ENCODE assay signal across 31 mouse cellular contexts in the genomic region with DNA sequence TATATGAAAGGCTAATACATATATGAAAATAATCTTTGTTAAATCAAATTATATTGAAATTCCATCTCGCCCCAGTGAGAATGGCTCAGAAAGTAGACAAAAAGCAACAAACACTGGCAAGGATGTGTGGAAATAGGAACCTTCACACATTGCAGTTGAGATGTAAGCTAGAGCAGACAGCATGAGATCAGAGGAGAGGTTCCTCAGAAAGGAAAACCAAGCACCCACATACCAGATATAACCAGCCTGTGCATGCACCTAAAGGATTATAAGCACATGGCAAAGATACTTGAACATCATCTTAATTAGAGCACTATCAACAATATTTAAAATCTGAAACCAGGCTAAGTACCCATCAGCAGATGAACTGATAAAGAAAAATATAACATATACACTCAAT.
"Had no signal": no experiment of that assay in that cellular context is flagged by ENCODE, and none has a peak within 500 bp of the region (broad histone marks: within the 10 kb centered on the region; RNA-seq: fewer than 3 reads in every experiment).

No protein-coding gene starts in this region.

- ATAC-seq: liver, embryonic 12.5 days; liver, postnatal 0 days; lung, postnatal 0 days; midbrain, embryonic 13.5 days; midbrain, embryonic 15.5 days; midbrain, embryonic 16.5 days had no signal

- H3K4me3 ChIP-seq: limb, embryonic 10.5 days; limb, embryonic 12.5 days; limb, embryonic 13.5 days; limb, embryonic 15.5 days; liver, embryonic 12.5 days; liver, embryonic 13.5 days; liver, embryonic 15.5 days; lung, embryonic 15.5 days; megakaryocyte, embryonic 14.5 days; midbrain, embryonic 10.5 days; midbrain, embryonic 12.5 days; midbrain, embryonic 13.5 days; midbrain, embryonic 15.5 days; myocyte; neural tube, embryonic 12.5 days; neural tube, embryonic 13.5 days had no signal

- DNase-seq: left cerebral cortex, postnatal 4 days; liver; liver, embryonic 13.5 days; liver, postnatal 0 days; lung, adult 18-20 months; lung, adult 2 months; lung, embryonic 14.5 days; lung, postnatal 10 days; lung, postnatal 14 days; lung, postnatal 36 days; lung, postnatal 4 days; midbrain, embryonic 14.5 days had no signal

- H3K27ac ChIP-seq: limb, embryonic 10.5 days; limb, embryonic 12.5 days; limb, embryonic 13.5 days; limb, embryonic 15.5 days; liver, embryonic 12.5 days; liver, embryonic 13.5 days; liver, embryonic 14.5 days; liver, embryonic 15.5 days; lung, embryonic 15.5 days; macrophage; midbrain, embryonic 10.5 days; midbrain, embryonic 12.5 days; midbrain, embryonic 13.5 days; midbrain, embryonic 15.5 days; neural tube, embryonic 12.5 days; neural tube, embryonic 13.5 days had no signal
